Mouse (Mus musculus) kidney, adult 2 months (tissue): ENCODE data around the gene Plac8. TPM values are rescaled to one million over a fixed set of nuclear protein-coding genes. Genes with fewer than 3 reads are reported as not detected.

Experiments used
- DNase-seq: peaks from one replicate; pipeline ENCODE4 v3.0.0; 2021
- H3K27ac ChIP-seq: fragments of 200-500 bp; 2 replicates; pipeline ENCODE4 v1.5.1; 2012; ENCODE audit warnings: low read depth, low read length, control low read depth, inconsistent platforms; ENCODE audit not compliant: insufficient read depth
- H3K27me3 ChIP-seq: fragments of 200-500 bp; replicated peaks from 2 replicates; pipeline ENCODE4 v1.6.1; 2012; ENCODE audit warnings: mild to moderate bottlenecking, moderate library complexity, low read length, inconsistent platforms; ENCODE audit not compliant: control insufficient read depth, insufficient read depth
- H3K36me3 ChIP-seq: fragments of 200-500 bp; 2 replicates; pipeline ENCODE4 v1.6.1; 2012; ENCODE audit warnings: mild to moderate bottlenecking, moderate library complexity, low read length, inconsistent platforms; ENCODE audit not compliant: control insufficient read depth, insufficient read depth
- H3K4me1 ChIP-seq: fragments of 200-500 bp; 2 replicates; pipeline ENCODE4 v1.6.1; 2011; ENCODE audit warnings: low read length; ENCODE audit not compliant: control insufficient read depth, insufficient read depth
- H3K4me3 ChIP-seq: fragments of 200-500 bp; 2 replicates; pipeline ENCODE4 v1.5.1; 2011; ENCODE audit warnings: mild to moderate bottlenecking, low read depth, low read length, control low read depth; ENCODE audit not compliant: insufficient read depth
- CTCF ChIP-seq: fragments of 200-500 bp; conservative IDR thresholded peaks from 2 replicates; pipeline ENCODE4 v1.5.1; 2011; ENCODE audit warnings: low read depth, mild to moderate bottlenecking, control low read depth, low read length, moderate library complexity, mixed read lengths; ENCODE audit not compliant: insufficient read depth, insufficient read length
- POLR2A ChIP-seq: fragments of 200-500 bp; IDR thresholded peaks from one replicate; pipeline ENCODE4 v1.6.1; 2011; ENCODE audit warnings: low read depth, low read length, control low read depth
- WGBS: fragments of 180-500 bp; shearing (Covaris S2); methylation state at CpG from one replicate; pipeline ENCODE4 v1.1.7; 2018; 5-methylcytosine and 5-hydroxymethylcytosine counted together
- polyA plus RNA-seq: library from polyadenylated mRNA; depleted of rRNA; stranded (reverse); fragments of >200 nt; gene quantifications from 2 replicates; pipeline ENCODE4 v1.2.3, GENCODE M21; 2012

Gene Plac8
- polyA plus RNA-seq, 1 experiment, result 60.0 TPM

DNA sequence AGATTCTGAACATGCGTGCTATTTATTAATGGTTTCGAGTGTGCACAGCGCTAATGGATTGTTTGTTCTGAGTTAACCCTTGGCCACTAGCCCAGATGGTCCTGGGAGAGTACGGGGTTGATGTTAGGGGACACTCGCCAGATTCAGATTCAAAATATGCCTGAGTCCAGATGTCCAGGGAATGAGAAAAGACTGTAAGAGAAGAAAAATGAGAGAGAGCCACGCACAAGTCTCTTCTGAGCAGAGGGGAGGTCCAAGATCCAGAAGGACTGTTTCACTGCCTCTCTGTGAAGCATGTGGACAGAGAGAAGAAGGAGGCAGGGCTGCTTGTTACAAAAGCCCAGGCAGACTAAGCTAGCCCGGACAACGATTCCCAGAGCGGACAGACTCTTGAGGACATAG lies 33.8 kb upstream of the Plac8 start:
- H3K27ac ChIP-seq, result 0 out of 2 replicates have a peak overlapping the region, but pooled peaks have one; percentile 70

DNA sequence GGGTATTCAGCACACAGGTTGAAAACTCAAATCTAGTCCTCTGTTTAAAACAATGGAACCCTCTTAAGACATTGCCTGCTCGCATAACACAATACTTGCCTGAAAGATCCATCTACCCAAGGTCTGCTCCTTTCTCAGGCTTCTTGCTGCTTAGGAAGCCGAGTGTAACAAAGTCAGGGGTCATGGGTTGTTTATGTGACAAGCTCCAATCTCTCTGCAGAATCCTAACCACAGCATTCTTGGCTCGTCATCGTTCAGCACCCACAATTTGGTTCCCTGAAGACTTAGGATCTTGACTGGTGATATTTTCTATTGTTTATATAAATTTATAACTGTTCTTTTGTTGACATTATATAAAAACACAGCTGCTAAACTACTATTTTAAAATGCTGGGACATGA lies 32.0 kb upstream of the Plac8 start:
- Histone ChIP-seq H3K4me3 (no peak overlapping the region), H3K27me3 (no peaks in the 10 kb centered on the region), H3K36me3 (no peaks in the 10 kb centered on the region), H3K27ac (no peak overlapping the region), H3K4me1 (no peaks in the 10 kb centered on the region; the same call in 1 of the 2 replicates)
- peak; percentile 51 for DNase-seq
- 51% methylated on average over 4 of the region's 4 CpGs for WGBS
- TF ChIP-seq POLR2A, result no peak

More for the DNA sequence above, 33.8 kb upstream of the Plac8 start:
- H3K4me1 ChIP-seq, result no peaks in the 10 kb centered on the region; the same call in 1 of the 2 replicates
- no peaks in the 10 kb centered on the region for H3K36me3 ChIP-seq
- no peak overlapping the region for H3K4me3 ChIP-seq
- TF ChIP-seq POLR2A (no peak), CTCF (no peak)
- peak; percentile 70 for DNase-seq
- 52% methylated on average over 9 of the region's 9 CpGs for WGBS
- H3K27me3 ChIP-seq, result no peaks in the 10 kb centered on the region

DNA sequence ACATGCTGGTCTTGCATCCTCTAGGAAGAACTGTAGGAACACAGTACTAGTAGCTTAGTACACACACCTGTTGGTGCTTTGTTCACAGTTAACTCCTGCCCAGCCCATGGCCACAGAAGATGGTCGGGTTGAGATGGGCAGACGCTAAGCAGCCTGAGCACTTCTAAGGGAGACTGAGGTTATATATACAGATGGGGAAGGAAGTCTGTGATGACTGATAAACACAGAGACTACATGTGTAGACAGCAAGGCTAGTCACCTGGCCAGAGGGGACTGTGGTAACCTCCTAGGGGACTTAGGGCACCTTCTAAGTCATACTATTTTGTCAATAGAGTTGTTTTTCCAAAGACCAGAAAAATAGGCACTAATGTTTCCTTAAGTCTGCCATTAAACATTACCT lies 29.8 kb upstream of the Plac8 start:
- H3K27ac ChIP-seq, result no peak overlapping the region
- DNase-seq, result no peak
- no peaks in the 10 kb centered on the region for H3K27me3 ChIP-seq
- WGBS, result 83% methylated on average over 2 of the region's 2 CpGs
- TF ChIP-seq POLR2A, result no peak
- no peak for TF ChIP-seq CTCF
- no peaks in the 10 kb centered on the region for H3K4me1 ChIP-seq
- H3K4me3 ChIP-seq, result no peak overlapping the region
- H3K36me3 ChIP-seq, result no peaks in the 10 kb centered on the region

DNA sequence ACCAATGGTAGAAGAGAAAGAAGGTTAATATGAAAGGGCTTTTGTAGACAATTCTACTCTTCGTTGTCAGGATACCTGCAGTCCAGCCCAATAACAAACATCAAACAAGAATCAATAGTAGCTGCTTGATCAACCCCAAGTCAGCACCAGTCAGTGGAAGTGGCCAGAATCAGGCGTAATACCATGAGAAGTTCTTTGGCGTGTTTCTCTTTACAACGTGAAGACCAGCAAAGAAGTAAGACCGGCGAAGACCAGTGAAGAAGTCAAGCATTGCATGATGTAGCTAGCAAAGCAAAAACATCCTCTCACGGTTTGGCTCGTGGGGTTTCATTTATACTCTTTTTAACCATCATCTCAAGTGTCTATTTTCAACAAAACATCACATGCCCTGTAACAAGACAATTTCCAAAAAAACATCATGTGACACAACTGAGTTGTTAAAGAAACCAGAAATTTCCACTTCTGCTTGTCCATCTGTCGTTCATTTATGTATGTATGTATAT lies 27.0 kb upstream of the Plac8 start:
- Histone ChIP-seq H3K4me3 (no peak overlapping the region), H3K27me3 (no peaks in the 10 kb centered on the region), H3K27ac (no peak overlapping the region), H3K4me1 (no peaks in the 10 kb centered on the region), H3K36me3 (no peaks in the 10 kb centered on the region)
- no peak for DNase-seq
- 90% methylated on average over 9 of the region's 9 CpGs for WGBS
- TF ChIP-seq POLR2A (no peak), CTCF (no peak)

DNA sequence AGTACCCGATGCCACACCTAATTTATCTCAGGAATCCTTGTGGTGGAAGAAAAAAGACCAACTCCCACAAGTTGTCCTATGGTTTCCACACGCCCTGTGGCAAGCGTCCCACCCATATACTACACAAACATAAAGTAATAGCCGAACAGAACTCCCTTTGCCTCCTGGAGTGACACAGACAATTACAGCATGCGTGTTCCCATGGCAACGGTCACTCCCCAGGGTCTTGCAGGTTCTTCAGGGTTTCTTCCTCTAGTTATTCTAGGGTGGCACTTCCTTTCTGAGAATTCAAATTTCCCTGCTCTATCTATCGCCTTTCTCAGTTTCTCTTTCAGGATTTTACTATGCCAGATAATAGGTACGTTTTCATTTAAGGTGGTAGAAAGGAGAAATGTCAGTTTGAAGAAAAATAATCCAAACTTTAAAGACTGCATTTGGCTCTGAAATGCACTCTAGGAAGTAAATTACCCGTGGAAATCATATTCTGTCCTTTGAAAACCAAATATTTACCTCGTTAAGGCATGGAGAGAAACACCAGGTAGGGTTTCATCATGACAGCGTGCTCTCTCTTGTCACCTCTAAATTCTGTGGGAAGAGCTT lies 25.9 kb upstream of the Plac8 start:
- H3K4me1 ChIP-seq, result no peaks in the 10 kb centered on the region
- no peaks in the 10 kb centered on the region for H3K36me3 ChIP-seq
- no peak overlapping the region for H3K4me3 ChIP-seq
- TF ChIP-seq CTCF (no peak), POLR2A (no peak)
- H3K27ac ChIP-seq, result no peak overlapping the region
- WGBS, result 56% methylated on average over 11 of the region's 11 CpGs
- DNase-seq, result no peak
- no peaks in the 10 kb centered on the region for H3K27me3 ChIP-seq

DNA sequence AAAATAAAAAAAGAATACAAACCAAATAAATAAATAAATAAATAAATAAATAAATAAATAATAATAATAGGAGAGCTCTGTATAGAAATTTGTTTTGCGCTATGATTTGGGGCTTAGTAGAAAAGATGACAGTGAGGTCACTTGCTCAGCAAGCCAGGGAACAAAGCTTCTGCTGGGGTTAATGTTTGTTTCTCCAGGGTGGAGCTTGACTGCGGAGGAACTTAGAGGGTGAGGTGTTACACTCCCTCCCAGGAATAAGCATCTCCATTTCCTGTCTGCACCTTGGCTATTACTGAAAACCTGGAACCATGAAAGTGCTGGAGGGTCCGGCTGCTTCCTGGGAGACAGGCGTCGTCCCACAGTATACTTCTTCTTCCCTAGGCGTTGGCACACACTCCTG lies 24.0 kb upstream of the Plac8 start:
- WGBS, result 70% methylated on average over 6 of the region's 6 CpGs
- no peak for TF ChIP-seq CTCF
- TF ChIP-seq POLR2A, result no peak
- Histone ChIP-seq H3K36me3 (no peaks in the 10 kb centered on the region), H3K4me1 (no peaks in the 10 kb centered on the region), H3K27me3 (no peaks in the 10 kb centered on the region), H3K27ac (no peak overlapping the region), H3K4me3 (no peak overlapping the region)
- peak; percentile 12 for DNase-seq

DNA sequence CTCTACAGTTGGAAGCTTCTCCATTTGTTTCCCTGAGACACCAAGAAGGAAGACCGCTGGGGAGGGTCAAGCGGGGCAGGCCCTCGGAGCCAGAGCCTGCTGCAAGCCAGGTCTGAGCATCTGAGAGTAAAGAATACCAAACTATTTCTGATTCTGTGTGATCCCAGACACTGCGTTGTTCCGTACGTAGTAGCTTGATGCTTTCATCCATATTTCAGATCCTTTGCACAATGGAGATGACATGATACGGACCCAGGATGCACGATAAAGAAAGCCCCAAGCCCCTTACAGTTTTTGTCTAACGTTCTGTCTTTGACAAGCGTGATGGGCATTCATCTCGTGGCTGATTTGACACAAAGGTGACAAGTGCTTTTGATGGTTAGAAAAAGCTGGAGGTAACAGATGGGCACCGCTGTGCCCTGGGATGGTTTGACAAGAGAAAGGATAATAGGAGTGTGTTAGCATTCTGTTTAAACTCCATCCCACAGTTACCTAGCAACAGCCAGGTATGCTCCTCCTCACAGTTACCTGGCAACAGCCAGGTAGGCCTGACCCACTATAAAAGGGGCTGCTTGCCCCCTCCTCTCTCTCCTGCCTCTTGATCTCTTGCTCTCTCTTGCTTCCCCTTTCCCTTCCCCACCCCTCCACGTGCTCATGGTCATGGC lies 22.9 kb upstream of the Plac8 start:
- no peak overlapping the region for H3K27ac ChIP-seq
- 90% methylated on average over 13 of the region's 13 CpGs for WGBS
- H3K4me3 ChIP-seq, result no peak overlapping the region
- no peak for DNase-seq
- no peak for TF ChIP-seq CTCF
- no peak for TF ChIP-seq POLR2A
- H3K36me3 ChIP-seq, result no peaks in the 10 kb centered on the region
- no peaks in the 10 kb centered on the region for H3K27me3 ChIP-seq
- no peaks in the 10 kb centered on the region for H3K4me1 ChIP-seq

DNA sequence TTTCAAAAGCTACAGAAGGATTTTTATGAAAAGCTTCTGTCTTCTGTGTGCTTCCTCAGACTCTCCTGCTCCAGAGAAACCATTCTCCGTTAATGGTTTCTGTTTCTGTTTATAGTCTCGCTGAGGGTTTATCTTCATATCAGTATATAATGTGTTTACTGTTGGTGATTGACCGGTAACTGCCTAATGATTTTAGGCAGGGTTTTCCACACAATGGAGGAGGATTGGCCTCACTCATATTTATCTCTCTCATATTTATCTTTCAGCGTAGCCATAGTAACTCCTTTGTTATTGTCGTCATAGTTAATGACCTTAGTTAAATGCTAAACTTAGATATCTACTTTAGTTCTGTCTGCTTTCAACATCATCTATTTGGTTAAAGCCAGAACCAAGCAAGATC lies 18.5 kb upstream of the Plac8 start:
- 72% methylated on average over 5 of the region's 5 CpGs for WGBS
- Histone ChIP-seq H3K4me3 (no peak overlapping the region), H3K27me3 (no peaks in the 10 kb centered on the region), H3K36me3 (no peaks in the 10 kb centered on the region), H3K4me1 (no peaks in the 10 kb centered on the region), H3K27ac (no peak overlapping the region)
- no peak for DNase-seq
- TF ChIP-seq POLR2A (no peak), CTCF (no peak)
